Mouse (Mus musculus) induced T-regulatory cell, adult 2 months (primary cell): ENCODE measurements around the gene Ggnbp2.

ENCODE experiments used
- DNase-seq: peaks from one replicate; pipeline ENCODE4 v3.0.0-alpha.2; 2012; ENCODE audit warnings: low read depth

Gene Ggnbp2

DNA sequence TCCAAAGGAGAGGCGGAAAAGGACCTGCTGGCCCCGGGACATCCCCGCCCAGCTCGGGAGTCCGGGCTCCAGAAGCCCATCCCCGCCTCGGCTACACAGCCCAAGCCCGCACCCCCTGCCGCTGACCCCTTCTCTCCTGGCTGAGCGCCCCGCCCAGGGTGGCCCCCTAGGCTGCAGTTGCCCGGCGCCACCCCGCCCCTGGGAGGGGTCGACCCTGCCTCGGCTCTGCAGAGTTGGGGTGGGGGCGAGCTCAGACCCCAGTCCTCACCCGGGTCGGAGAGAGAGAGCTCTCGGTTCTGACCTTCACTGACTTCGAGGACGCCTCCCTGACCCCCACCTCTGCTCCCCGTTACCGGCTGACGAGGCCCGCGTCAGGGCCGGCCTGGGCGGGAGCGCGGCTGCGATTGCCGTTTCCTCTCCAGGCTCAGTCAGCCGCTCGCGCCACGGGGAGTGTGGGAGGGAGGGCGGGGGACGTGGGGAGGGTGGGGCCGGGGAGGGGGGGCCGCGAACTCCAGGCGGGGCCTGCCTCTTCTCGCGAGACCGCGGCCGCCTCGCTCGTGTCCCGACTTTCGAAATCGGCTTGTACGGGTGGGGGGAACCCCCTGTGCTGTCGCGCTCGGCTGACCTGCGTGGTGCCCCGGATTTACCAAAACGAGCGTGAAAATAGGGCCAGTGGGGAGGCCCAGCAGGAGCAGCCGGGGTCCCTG, at the start of gene Ggnbp2:
Gene Ggnbp2 (minus strand): TSS at position 481 of the 707 bp plus-strand sequence.
- peak; percentile 97 for DNase-seq

DNA sequence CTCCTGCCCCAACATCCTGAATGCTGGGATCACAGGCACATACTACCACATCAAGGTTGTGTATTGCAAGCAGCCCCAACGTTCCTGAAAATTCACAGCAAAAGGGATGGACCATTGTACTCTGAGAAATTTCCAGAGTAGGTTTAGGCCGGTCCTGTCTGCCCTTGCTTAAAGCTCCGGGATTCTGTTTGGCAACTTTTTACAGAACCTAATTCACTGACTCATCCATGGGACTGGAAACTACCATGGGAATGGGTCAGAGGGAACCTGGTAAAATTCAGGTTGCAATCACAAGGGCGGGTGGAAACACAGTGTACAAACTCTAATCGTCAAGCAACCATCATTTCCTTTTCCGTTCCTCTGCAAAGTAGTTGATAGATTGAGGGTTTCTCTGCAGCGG, 49.3 kb upstream of the Ggnbp2 start:
- DNase-seq: no peak

GRCm38 (mm10) chr11:84919276-84919675, 48.7 kb upstream of the Ggnbp2 start:
- peak; percentile 87 for DNase-seq

DNA sequence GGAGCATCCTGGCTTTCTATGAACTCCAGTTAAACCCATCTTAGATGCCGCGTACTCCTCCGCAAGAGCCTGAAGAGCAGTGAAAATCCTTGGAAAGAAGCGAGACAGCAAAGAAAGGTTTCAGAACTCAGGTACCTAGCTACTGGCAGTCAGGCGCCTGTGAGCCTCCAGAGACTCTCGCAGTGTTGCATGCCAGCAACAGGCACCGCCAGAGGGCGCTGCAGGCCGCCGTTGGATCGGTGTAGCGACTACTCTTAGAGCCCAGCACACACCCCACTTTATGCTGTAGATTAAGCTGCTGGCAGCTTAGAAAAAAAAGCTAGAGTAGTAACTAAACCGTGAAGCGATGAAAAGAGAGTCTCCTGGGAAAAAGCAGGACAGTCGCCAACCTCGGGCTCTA, 47.8 kb upstream of the Ggnbp2 start:
- peak; percentile 85 for DNase-seq

DNA sequence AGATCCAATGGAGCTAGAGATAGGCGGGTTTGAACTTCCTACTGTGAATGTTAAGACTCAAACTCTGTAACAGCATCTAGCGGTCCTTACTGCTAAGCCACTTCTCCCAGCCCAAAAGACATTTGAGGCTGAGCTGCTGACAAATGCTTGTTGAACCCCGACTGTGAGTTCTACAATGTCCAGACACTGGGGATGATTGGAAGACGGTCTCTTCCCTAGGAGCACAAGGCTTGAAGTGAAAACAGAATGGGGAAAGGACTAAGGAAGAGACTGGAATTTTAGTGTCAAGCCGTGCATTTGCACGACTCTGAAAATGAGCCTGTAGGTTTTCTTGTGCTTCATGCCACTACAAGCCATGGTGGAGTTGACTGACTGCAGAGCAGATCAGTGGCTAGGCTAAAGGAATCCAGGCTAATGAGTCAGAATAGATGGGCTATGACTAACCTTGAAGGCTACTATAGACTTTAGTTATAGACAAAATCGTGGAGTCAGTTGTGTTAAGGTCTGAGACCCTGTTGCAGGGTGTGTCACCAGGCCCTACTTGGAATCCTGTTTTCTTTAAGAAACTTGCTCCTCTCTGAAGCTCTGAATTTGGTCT, 46.2 kb upstream of the Ggnbp2 start:
- peak; percentile 13 for DNase-seq

GRCm38 (mm10) chr11:84916053-84916702, 45.6 kb upstream of the Ggnbp2 start, which contains the start of gene Znhit3:
Znhit3 (minus strand) TSS chr11:84916366.
- DNase-seq: peak; percentile 94

GRCm38 (mm10) chr11:84914673-84915072, 44.1 kb upstream of the Ggnbp2 start:
- DNase-seq: peak; percentile 38

GRCm38 (mm10) chr11:84910411-84910810, 39.8 kb upstream of the Ggnbp2 start:
- DNase-seq: no peak

DNA sequence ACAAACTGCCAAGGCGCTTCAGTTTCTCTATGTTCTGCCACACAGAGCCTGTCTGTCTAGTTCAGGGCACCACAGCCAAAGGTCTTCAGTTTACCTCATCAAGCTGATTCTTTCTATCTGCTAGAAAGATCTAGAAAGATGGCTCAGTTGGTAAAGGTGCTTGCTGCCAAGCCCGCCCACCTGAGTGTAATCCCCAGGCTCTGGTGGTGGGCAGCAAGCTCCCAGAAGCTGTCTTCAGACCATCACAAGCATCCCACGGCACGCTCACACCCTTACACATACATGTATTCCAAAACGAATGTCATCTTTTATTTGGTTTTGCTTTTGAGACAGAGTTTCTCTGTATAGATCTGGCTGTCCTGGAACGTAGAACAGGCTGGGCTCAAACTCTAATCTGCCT, 37.9 kb upstream of the Ggnbp2 start:
- DNase-seq: no peak

DNA sequence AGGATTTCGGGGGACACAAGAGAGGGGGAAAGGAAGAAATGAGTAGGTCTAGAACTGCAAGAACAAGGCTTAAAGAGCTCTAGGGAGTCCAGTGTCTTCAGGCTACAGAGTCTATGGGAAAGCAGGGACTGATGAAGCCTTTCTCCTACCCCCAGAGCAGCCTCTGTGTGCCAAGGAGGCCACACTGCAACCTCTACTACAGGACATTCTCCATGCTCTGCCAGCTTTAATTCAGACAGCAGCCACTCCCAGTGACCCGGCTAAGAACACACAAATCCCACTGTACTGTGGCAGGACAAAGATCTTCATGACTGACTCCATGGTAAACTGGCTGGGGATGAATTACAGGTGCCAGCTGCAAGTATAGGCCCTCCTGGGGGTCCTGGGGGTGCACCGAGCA, 36.5 kb upstream of the Ggnbp2 start:
- DNase-seq: no peak

GRCm38 (mm10) chr11:84904597-84905144, 34.1 kb upstream of the Ggnbp2 start:
- no peak for DNase-seq

DNA sequence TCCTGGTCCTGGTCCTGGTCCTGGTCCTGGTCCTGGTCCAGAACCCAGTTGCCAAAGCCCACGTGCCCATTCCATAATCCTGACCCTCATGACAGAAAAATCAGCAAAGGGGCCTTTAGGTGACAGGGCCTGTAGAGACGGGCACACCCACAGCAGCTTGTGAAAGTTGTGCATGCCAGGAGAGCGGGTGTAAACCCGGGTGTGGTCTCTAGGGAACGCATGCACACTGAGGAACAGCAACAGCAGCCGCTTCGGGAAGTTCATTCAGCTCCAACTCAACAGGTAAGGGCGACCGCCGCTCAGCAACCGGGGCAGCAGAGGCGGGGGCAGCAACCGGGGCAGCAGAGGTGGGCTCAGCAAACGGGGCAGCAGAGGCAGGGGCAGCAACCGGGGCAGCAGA, 22.5 kb upstream of the Ggnbp2 start:
- no peak for DNase-seq

- DNase-seq: no peak
Observed at GRCm38 (mm10) chr11:84891705-84892104, 21.1 kb upstream of the Ggnbp2 start.

GRCm38 (mm10) chr11:84889492-84889891, 18.9 kb upstream of the Ggnbp2 start:
- no peak for DNase-seq

- DNase-seq: no peak
Observed at GRCm38 (mm10) chr11:84888025-84888424, 17.4 kb upstream of the Ggnbp2 start.

DNA sequence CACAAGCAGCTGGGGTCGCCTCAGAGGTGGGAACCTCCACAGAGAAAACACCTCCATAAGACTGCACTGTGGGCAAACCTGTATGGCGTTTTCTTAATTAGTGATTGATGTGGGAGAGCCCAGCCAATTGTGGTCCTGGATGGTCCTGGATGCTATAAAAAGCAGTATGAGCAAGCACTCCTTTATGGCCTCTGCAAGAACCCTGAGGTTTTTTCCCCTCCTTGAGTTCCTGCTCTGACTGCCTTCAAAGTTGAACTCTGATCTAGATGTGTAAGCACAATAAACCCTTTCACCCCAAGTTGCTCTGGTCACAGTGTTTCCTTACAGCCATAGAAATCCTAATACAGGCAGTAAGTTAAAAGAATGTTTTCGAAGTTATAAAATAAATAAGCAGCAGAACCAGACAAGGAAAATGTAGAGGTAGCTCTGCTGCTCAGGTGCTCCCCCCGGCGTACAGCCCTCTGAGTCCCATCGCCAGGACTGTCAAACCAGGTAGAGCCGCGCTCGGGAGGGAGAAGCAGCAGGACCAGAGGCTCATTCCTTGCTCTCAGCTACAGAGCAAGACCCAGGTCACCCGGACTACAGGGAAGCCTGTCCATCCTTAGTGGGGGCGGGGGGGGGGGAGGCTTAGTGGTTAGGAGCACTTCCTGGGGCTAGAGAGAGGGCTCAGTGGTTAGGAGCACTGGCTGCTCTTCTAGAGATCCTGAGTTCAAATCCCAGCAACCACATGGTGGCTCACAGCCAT, 16.3 kb upstream of the Ggnbp2 start:
- DNase-seq: no peak

GRCm38 (mm10) chr11:84886236-84886635, 15.6 kb upstream of the Ggnbp2 start:
- DNase-seq: no peak

DNA sequence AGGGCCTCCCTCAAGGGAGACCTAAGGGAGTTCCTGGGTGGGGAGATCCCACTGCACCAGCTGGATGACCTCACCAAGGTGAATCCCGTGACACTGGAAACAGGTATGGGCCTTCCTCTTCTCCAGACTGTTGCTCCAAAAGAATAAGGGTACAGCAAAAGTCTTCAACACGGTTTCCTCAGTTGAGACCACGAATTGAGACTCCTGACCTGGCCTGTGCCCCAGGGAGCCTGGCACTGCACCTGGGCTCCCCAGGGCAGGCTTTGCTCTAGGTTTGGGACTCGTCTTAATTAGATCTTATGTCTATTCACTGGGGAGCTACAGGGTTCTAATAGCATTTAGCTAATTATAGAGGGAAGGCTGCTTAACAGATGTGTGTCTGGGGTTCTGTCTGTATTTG, 14.6 kb upstream of the Ggnbp2 start:
- no peak for DNase-seq

DNA sequence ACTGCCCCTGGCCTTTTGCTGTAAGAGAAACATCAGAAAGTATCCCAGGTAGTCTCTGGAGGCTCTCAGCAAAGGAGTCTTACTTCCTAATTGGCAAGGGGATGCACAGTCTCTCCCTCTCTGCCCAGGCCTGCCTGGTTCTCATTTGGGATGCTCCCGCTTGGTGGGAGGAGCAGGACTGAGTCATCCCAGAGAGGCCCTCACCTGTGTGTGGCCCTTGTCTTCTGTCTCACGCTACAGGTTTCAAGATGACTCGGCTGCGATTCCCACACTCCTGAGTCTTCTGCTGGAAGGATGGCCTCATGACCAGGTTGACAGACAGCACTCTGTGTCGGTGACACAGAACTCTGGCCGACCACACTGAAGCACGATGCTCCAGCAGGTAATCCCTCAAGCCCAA, 11.7 kb upstream of the Ggnbp2 start:
- DNase-seq: no peak

DNA sequence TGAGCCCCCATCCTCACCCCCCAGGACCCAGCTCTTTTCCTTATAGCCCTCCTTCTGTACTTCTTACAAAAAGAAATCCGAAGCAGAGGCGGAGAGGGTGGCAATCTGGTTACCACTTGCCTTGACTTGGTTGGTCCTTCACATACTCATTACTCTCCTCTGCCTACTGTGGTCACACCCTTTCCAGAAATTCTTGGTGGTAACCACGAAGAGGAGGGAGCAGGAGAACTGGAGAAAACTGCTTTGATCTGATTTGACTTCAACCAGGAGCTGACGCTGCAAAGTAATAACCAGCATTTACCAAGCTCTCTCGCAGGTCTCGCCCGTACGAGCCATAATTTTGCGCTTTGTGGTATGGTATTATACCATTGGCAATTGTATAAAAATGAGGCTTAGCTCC, 10.4 kb upstream of the Ggnbp2 start:
- no peak for DNase-seq

DNA sequence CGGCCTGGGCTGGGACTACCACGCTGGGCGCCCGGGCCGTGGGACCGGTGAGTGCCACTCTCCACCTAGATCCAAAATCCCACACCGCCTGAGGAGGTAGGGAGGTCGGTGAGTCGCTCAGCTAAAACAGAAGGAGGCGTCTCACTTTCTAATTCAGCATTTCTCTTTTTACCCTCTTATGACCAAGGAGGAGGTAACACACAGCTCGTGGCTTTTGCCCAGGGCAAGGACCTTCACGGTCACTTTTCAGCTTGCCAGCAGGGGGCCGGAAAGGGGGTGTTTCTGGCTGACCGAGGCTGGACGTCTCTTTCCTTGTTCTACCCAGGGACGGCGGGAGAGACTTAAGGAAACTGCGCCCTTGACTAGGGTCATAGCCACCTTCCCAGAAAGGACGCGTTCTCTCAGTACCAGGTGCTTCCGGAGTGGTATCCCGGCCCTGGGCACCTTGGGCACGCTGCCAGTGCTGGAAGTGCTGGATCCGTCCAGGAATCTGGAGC, 9.9 kb upstream of the Ggnbp2 start:
- DNase-seq: no peak
